Mouse (Mus musculus) neural tube, embryonic 14.5 days (tissue): ENCODE measurements around the gene R3hdm1. TPM values are rescaled to one million over a fixed set of nuclear protein-coding genes. Genes with fewer than 3 reads are reported as not detected.
"Not testable (repeated sequence)": the region's sequence is repeated elsewhere in the genome, so short reads cannot be mapped to it uniquely, and the experiment has no call there.

ENCODE experiments used
- ATAC-seq: fragments of 200-750 bp; cut with Nextera tagmentation; 2 replicates; pipeline ENCODE4 v1.8.0; 2017; ENCODE audit warnings: low read depth, mild to moderate bottlenecking, moderate TSS enrichment, moderate library complexity
- H3K27ac ChIP-seq: fragments of 300-500 bp; sonication (generic); 2 replicates; pipeline ENCODE4 v1.5.1; 2014; ENCODE audit warnings: low read depth, mild to moderate bottlenecking, control low read depth, low read length, moderate library complexity, mixed read lengths
- H3K27me3 ChIP-seq: fragments of 300-500 bp; sonication (generic); 2 replicates; pipeline ENCODE4 v1.6.1; 2014; ENCODE audit warnings: low read length; ENCODE audit not compliant: control insufficient read depth, insufficient read depth
- H3K36me3 ChIP-seq: fragments of 300-500 bp; sonication (generic); 2 replicates; pipeline ENCODE4 v1.6.1; 2014; ENCODE audit warnings: low read length, mixed read lengths; ENCODE audit not compliant: control insufficient read depth, insufficient read depth
- H3K4me1 ChIP-seq: fragments of 300-500 bp; sonication (generic); 2 replicates; pipeline ENCODE4 v1.6.1; 2014; ENCODE audit warnings: low read length; ENCODE audit not compliant: control insufficient read depth, insufficient read depth
- H3K4me2 ChIP-seq: fragments of 300-500 bp; sonication (generic); 2 replicates; pipeline ENCODE4 v1.6.1; 2014; ENCODE audit warnings: mild to moderate bottlenecking, low read depth, low read length, control low read depth
- H3K4me3 ChIP-seq: fragments of 300-500 bp; sonication (generic); 2 replicates; pipeline ENCODE4 v1.5.1; 2014; ENCODE audit warnings: low read depth, low read length, control low read depth, mixed read lengths
- H3K9ac ChIP-seq: fragments of 300-500 bp; sonication (generic); replicated peaks from 2 replicates; pipeline ENCODE4 v1.6.1; 2014; ENCODE audit warnings: low read depth, mild to moderate bottlenecking, control low read depth, low read length, mixed read lengths
- H3K9me3 ChIP-seq: fragments of 300-500 bp; sonication (generic); 2 replicates; pipeline ENCODE4 v1.6.1; 2016; ENCODE audit warnings: low read length; ENCODE audit not compliant: control insufficient read depth
- WGBS: fragments of 180-500 bp; shearing (Covaris S2); extraction: QIAGEN DNeasy Blood & Tissue Kit; methylation state at CpG from one replicate; pipeline ENCODE4 v1.1.7; 2014; 5-methylcytosine and 5-hydroxymethylcytosine counted together
- polyA plus RNA-seq: library from polyadenylated mRNA; unstranded; fragments of >200 nt; fragmentation: Nextera tagmentation; extraction: Ambion mirVana; gene quantifications from 2 replicates; pipeline ENCODE4 v1.2.1, GENCODE M21; 2014

Gene R3hdm1
- polyA plus RNA-seq, 1 experiment from 2014 or later = 111 TPM

GRCm38 (mm10) chr1:128244727-128245355 is 141.7 kb downstream of the R3hdm1 start:
- H3K36me3 ChIP-seq = no peaks in the 10 kb centered on the region
- WGBS = 2% methylated on average over 19 of the region's 19 CpGs

GRCm38 (mm10) chr1:128267061-128267460 is 164.0 kb downstream of the R3hdm1 start:
- WGBS = 90% methylated on average over 7 of the region's 7 CpGs
- H3K27ac ChIP-seq, H3K4me1 ChIP-seq, H3K9ac ChIP-seq, H3K4me3 ChIP-seq, ATAC-seq, H3K27me3 ChIP-seq, H3K4me2 ChIP-seq, H3K9me3 ChIP-seq: not testable (repeated sequence)
- peaks cover 56% of the 10 kb centered on the region for H3K36me3 ChIP-seq

More at GRCm38 (mm10) chr1:128244727-128245355, 141.7 kb downstream of the R3hdm1 start:
- Histone ChIP-seq H3K9me3 (no peaks in the 10 kb centered on the region), H3K4me2 (peak overlapping the region; percentile 93), H3K27ac (peak overlapping the region; percentile 91), H3K4me3 (peak overlapping the region; percentile 71), H3K9ac (peak overlapping the region; percentile 82), H3K27me3 (no peaks in the 10 kb centered on the region), H3K4me1 (peaks cover 9% of the 10 kb centered on the region; the same call in 1 of the 2 replicates)
- peak; percentile 55; the same call in 1 of the 2 replicates for ATAC-seq

- Histone ChIP-seq H3K36me3 (peaks cover 67% of the 10 kb centered on the region), H3K4me2 (no peak overlapping the region), H3K9me3 (no peaks in the 10 kb centered on the region), H3K9ac (no peak overlapping the region), H3K4me3 (no peak overlapping the region), H3K27ac (no peak overlapping the region), H3K4me1 (no peaks in the 10 kb centered on the region), H3K27me3 (no peaks in the 10 kb centered on the region)
- ATAC-seq = no peak
- WGBS = 98% methylated on average over 3 of the region's 3 CpGs
Observed at GRCm38 (mm10) chr1:128270731-128271130, 167.6 kb downstream of the R3hdm1 start.

- Histone ChIP-seq H3K4me1 (no peaks in the 10 kb centered on the region), H3K27ac (no peak overlapping the region), H3K4me2 (no peak overlapping the region), H3K27me3 (no peaks in the 10 kb centered on the region), H3K36me3 (peaks cover 68% of the 10 kb centered on the region), H3K9ac (no peak overlapping the region), H3K4me3 (no peak overlapping the region), H3K9me3 (no peaks in the 10 kb centered on the region)
- WGBS = 94% methylated on average over 1 of the region's 1 CpGs
- no peak for ATAC-seq
Observed at GRCm38 (mm10) chr1:128275908-128276307, 172.8 kb downstream of the R3hdm1 start.

- Histone ChIP-seq H3K27me3 (no peaks in the 10 kb centered on the region), H3K4me3 (no peak overlapping the region), H3K36me3 (peaks cover 51% of the 10 kb centered on the region), H3K27ac (no peak overlapping the region), H3K9ac (no peak overlapping the region), H3K4me2 (no peak overlapping the region), H3K9me3 (no peaks in the 10 kb centered on the region; the same call in 1 of the 2 replicates), H3K4me1 (no peaks in the 10 kb centered on the region)
- 96% methylated on average over 3 of the region's 3 CpGs for WGBS
- ATAC-seq = no peak
Observed at GRCm38 (mm10) chr1:128278563-128278962, 175.5 kb downstream of the R3hdm1 start.

GRCm38 (mm10) chr1:128281753-128282152 is 178.7 kb downstream of the R3hdm1 start:
- Histone ChIP-seq H3K36me3 (peaks cover 24% of the 10 kb centered on the region), H3K27ac (no peak overlapping the region), H3K4me1 (no peaks in the 10 kb centered on the region), H3K9me3 (no peaks in the 10 kb centered on the region; the same call in 1 of the 2 replicates), H3K9ac (no peak overlapping the region), H3K4me3 (no peak overlapping the region), H3K27me3 (no peaks in the 10 kb centered on the region), H3K4me2 (no peak overlapping the region)
- WGBS = 98% methylated on average over 3 of the region's 3 CpGs
- ATAC-seq = no peak

- H3K27me3 ChIP-seq = no peaks in the 10 kb centered on the region
- H3K4me2 ChIP-seq = no peak overlapping the region
- no peaks in the 10 kb centered on the region for H3K4me1 ChIP-seq
- WGBS = 97% methylated on average over 3 of the region's 3 CpGs
- H3K9me3 ChIP-seq = no peaks in the 10 kb centered on the region; the same call in 1 of the 2 replicates
- H3K9ac ChIP-seq = no peak overlapping the region
- peaks cover 12% of the 10 kb centered on the region for H3K36me3 ChIP-seq
- ATAC-seq = no peak
- no peak overlapping the region for H3K4me3 ChIP-seq
- H3K27ac ChIP-seq = no peak overlapping the region
Observed at GRCm38 (mm10) chr1:128282924-128283323, 179.8 kb downstream of the R3hdm1 start.

- H3K9me3 ChIP-seq = no peaks in the 10 kb centered on the region; the same call in 1 of the 2 replicates
- H3K4me1 ChIP-seq = no peaks in the 10 kb centered on the region
- no peak overlapping the region for H3K4me2 ChIP-seq
- no peaks in the 10 kb centered on the region for H3K27me3 ChIP-seq
- 79% methylated on average over 8 of the region's 8 CpGs for WGBS
- ATAC-seq = no peak
- no peak overlapping the region for H3K9ac ChIP-seq
- H3K36me3 ChIP-seq = peaks cover 3% of the 10 kb centered on the region; the same call in 1 of the 2 replicates
- no peak overlapping the region for H3K27ac ChIP-seq
- no peak overlapping the region for H3K4me3 ChIP-seq
Observed at GRCm38 (mm10) chr1:128284157-128284690, 181.1 kb downstream of the R3hdm1 start.

GRCm38 (mm10) chr1:128285136-128285535 is 182.0 kb downstream of the R3hdm1 start:
- Histone ChIP-seq H3K4me3 (no peak overlapping the region), H3K27ac (no peak overlapping the region), H3K4me2 (no peak overlapping the region), H3K27me3 (no peaks in the 10 kb centered on the region), H3K9ac (no peak overlapping the region), H3K9me3 (no peaks in the 10 kb centered on the region; the same call in 1 of the 2 replicates), H3K36me3 (no peaks in the 10 kb centered on the region), H3K4me1 (no peaks in the 10 kb centered on the region)
- ATAC-seq = no peak
- WGBS = 74% methylated on average over 9 of the region's 9 CpGs
